Mouse (Mus musculus): ENCODE data around the gene Cmss1.

DNA sequence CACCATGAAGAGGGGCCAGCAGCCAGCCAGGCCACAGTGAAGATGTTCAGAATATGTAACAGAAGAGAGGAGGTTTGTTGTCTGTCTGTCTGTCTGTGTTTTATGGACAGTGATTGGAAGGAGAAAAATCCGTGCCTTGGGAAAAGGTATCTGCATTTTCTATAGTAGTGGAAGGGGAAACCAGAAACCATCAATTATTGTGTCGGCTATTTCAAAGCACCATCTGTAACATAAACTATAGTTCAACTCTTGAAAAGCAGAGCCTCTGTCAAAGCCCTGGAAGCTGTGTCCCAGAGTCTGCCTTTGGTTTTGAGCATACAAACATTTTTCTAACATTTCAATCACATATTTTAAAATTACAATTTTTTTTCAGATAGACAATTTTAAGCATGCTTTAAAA lies 55.8 kb downstream of the Cmss1 start:
- TF ChIP-seq EP300 (optimal IDR thresholded peaks at IDR 0.05), result no peak
- no peak for TF ChIP-seq CTCF (IDR thresholded peaks at IDR 0.05; ENCODE audit: low read depth)

Measured in stomach, postnatal 0 days (tissue).